Mouse (Mus musculus): ENCODE results near the gene Arap2. TPM values are rescaled to one million over a fixed set of nuclear protein-coding genes. Genes with fewer than 3 reads are reported as not detected.

The Arap2 gene
- polyA plus RNA-seq (2012; rRNA removed) = 4.9 and 5.9 TPM in 2 replicates

GRCm38 (mm10) chr5:62765784-62766701 lies at the start of gene Arap2:
Arap2 (minus strand) TSS chr5:62766159.

GRCm38 (mm10) chr5:62813402-62814071 lies 47.6 kb upstream of the Arap2 start, which contains the start of gene Dthd1:
Dthd1 (plus strand) TSS chr5:62813823.

Other genes with a start within 250 kb of the Arap2 start
- 0.09 TPM in 1 of 2 replicates, not detected in the other for gene Dthd1, start 47.7 kb upstream of the Arap2 start, polyA plus RNA-seq (2012; rRNA removed)